20 mouse cellular contexts compared by ENCODE assay signal in the genomic region with DNA sequence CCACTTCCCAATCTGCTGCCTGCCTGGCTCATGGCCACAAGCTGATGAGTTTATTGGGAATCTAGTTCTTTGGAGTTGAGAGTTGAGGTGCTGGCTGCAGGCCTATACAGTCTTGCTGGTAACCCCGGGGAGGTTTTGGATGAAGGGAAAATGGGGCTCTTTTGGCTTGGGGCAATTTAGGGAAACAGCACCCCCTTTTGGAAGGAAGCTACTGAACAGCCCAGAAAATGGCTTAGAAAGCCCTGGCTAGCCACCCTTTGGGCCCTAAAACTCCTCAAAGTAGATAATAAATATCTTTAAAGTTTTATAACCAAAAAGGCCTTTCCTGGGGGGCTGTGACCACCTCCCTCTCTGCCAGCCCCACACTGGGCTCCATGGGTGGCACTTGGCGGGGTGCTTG.
DNase-seq lines count a peak whose midpoint lies in the region; ATAC-seq and TF ChIP-seq lines count a peak whose summit lies in the region.
"Had no signal": no experiment of that assay in that cellular context is flagged by ENCODE, and none has a peak within 500 bp of the region (broad histone marks: within the 10 kb centered on the region; RNA-seq: fewer than 3 reads in every experiment).

No protein-coding gene starts in this region.

- H3K27me3 ChIP-seq in forebrain, postnatal 0 days (ENCODE audit: insufficient read depth, low read length): no peaks in the 10 kb centered on the region
- no peaks in the 10 kb centered on the region for H3K27me3 ChIP-seq in forebrain, embryonic 14.5 days (replicated peaks; ENCODE audit: control insufficient read depth, insufficient read depth, low read length)
- H3K27me3 ChIP-seq in E14TG2a.4 (ENCODE audit: insufficient read depth, low read length): no peaks in the 10 kb centered on the region
- H3K27me3 ChIP-seq: embryonic facial prominence, embryonic 15.5 days; heart, embryonic 12.5 days; liver, embryonic 13.5 days; neural tube, embryonic 15.5 days; stomach, embryonic 15.5 days had no signal

- H3K27ac ChIP-seq in forebrain, postnatal 0 days (ENCODE audit: low read depth, low read length): no peak overlapping the region
- no peak overlapping the region for H3K27ac ChIP-seq in forebrain, embryonic 14.5 days (ENCODE audit: low read depth, low read length)
- peak overlapping the region; percentile 83 for H3K27ac ChIP-seq in left cerebral cortex, adult 2 months
- H3K27ac ChIP-seq: embryonic facial prominence, embryonic 15.5 days; liver, embryonic 13.5 days; neural tube, embryonic 15.5 days; stomach, embryonic 15.5 days had no signal

- H3K36me3 ChIP-seq in forebrain, postnatal 0 days (ENCODE audit: insufficient read depth): peaks cover 9% of the 10 kb centered on the region; the same call in 1 of the 2 replicates
- peaks cover 4% of the 10 kb centered on the region; the same call in 1 of the 2 replicates for H3K36me3 ChIP-seq in forebrain, embryonic 14.5 days (ENCODE audit: control insufficient read depth, insufficient read depth, low read length)
- H3K36me3 ChIP-seq in E14TG2a.4 (ENCODE audit: insufficient read depth, low read length): peaks cover 21% of the 10 kb centered on the region
- H3K36me3 ChIP-seq: embryonic facial prominence, embryonic 15.5 days; heart, embryonic 12.5 days; liver, embryonic 13.5 days; stomach, embryonic 15.5 days had no signal

- DNase-seq in forebrain, postnatal 0 days: no peak
- no peak for DNase-seq in forebrain, embryonic 14.5 days (ENCODE audit: low spot score)
- no peak for DNase-seq in left cerebral cortex, adult 2 months (ENCODE audit: extremely low spot score in 1 of 2, low spot score in 2 of 2)
- no peak for DNase-seq in left cerebral cortex, postnatal 10 days (ENCODE audit: extremely low spot score in 1 of 2, low spot score in 2 of 2)
- DNase-seq in induced T-regulatory cell, adult 2 months (ENCODE audit: low read depth): peak; percentile 4
- no peak for DNase-seq in right cerebral cortex, postnatal 25 days
- DNase-seq: adrenal gland, adult 2 months; kidney, adult 9 months; liver, embryonic 13.5 days; midbrain, embryonic 14.5 days; right cerebral cortex, adult 18-20 months; thymus, postnatal 14 days had no signal

- 75% methylated on average over 2 of the region's 2 CpGs for WGBS in forebrain, postnatal 0 days
- WGBS in forebrain, embryonic 14.5 days: 80% methylated on average over 2 of the region's 2 CpGs

- H3K4me1 ChIP-seq in forebrain, postnatal 0 days (ENCODE audit: insufficient read depth): peaks cover 9% of the 10 kb centered on the region; the same call in 1 of the 2 replicates
- peaks cover 5% of the 10 kb centered on the region; the same call in 1 of the 2 replicates for H3K4me1 ChIP-seq in forebrain, embryonic 14.5 days (ENCODE audit: control insufficient read depth, insufficient read depth, low read length)
- H3K4me1 ChIP-seq in E14TG2a.4 (replicated peaks; ENCODE audit: low read depth, low read length): peaks cover 24% of the 10 kb centered on the region
- H3K4me1 ChIP-seq: embryonic facial prominence, embryonic 15.5 days; liver, embryonic 13.5 days; stomach, embryonic 15.5 days had no signal

- peak; percentile 23; the same call in 1 of the 2 replicates for TF ChIP-seq CTCF in forebrain, postnatal 0 days (IDR thresholded peaks at IDR 0.05; ENCODE audit: low read depth)
- peak; percentile 43 for TF ChIP-seq CTCF in left cerebral cortex, adult 2 months (IDR thresholded peaks at IDR 0.05)
- 0 out of 2 replicates have a peak, but pooled peaks have one; percentile 18 for TF ChIP-seq CTCF in E14TG2a.4 (conservative IDR thresholded peaks at IDR 0.05; ENCODE audit: low read length)

- no peak overlapping the region for H3K9ac ChIP-seq in forebrain, postnatal 0 days
- H3K9ac ChIP-seq in forebrain, embryonic 14.5 days (ENCODE audit: low read length): no peak overlapping the region
- H3K9ac ChIP-seq: embryonic facial prominence, embryonic 15.5 days; heart, embryonic 12.5 days; liver, embryonic 13.5 days; neural tube, embryonic 15.5 days; stomach, embryonic 15.5 days had no signal

- no peak overlapping the region for H3K4me2 ChIP-seq in forebrain, postnatal 0 days (ENCODE audit: low read depth)
- no peak overlapping the region for H3K4me2 ChIP-seq in forebrain, embryonic 14.5 days (ENCODE audit: low read length)
- H3K4me2 ChIP-seq: embryonic facial prominence, embryonic 15.5 days; heart, embryonic 12.5 days; liver, embryonic 13.5 days; neural tube, embryonic 15.5 days; stomach, embryonic 15.5 days had no signal

- intact Hi-C loops in left cerebral cortex, adult 2 months (cut with DNase I): no loop called here
- intact Hi-C loops in left cerebral cortex, postnatal 10 days (cut with DNase I): loop anchor here (5.0 kb wide), 1 partner anchor 151 kb away; no protein-coding TSS in a partner anchor

- no peak for ATAC-seq in forebrain, postnatal 0 days
- no peak for ATAC-seq in forebrain, embryonic 14.5 days
- ATAC-seq in erythroblast, adult 5-6 weeks (replicated peaks; ENCODE audit: low FRiP score, poor library complexity, severe bottlenecking): no peak
- ATAC-seq: hindbrain, embryonic 16.5 days had no signal

- H3K9me3 ChIP-seq in forebrain, postnatal 0 days (ENCODE audit: low read length): no peaks in the 10 kb centered on the region
- no peaks in the 10 kb centered on the region for H3K9me3 ChIP-seq in forebrain, embryonic 14.5 days (replicated peaks; ENCODE audit: control insufficient read depth, low read length)
- H3K9me3 ChIP-seq in E14TG2a.4 (ENCODE audit: low read length): no peaks in the 10 kb centered on the region
- H3K9me3 ChIP-seq: embryonic facial prominence, embryonic 15.5 days; heart, embryonic 12.5 days; liver, embryonic 13.5 days; neural tube, embryonic 15.5 days; stomach, embryonic 15.5 days had no signal

- H3K4me3 ChIP-seq in forebrain, postnatal 0 days (ENCODE audit: low read depth, low read length): no peak overlapping the region
- H3K4me3 ChIP-seq in forebrain, embryonic 14.5 days (ENCODE audit: low read depth, low read length): no peak overlapping the region
- H3K4me3 ChIP-seq in left cerebral cortex, adult 2 months: no peak overlapping the region
- H3K4me3 ChIP-seq in E14TG2a.4 (replicated peaks; ENCODE audit: low read length): no peak overlapping the region
- H3K4me3 ChIP-seq: embryonic facial prominence, embryonic 15.5 days; heart, embryonic 12.5 days; liver, embryonic 13.5 days; myocyte; neural tube, embryonic 15.5 days; stomach, embryonic 15.5 days had no signal
